Mouse (Mus musculus) kidney, embryonic 16.5 days (tissue): ENCODE measurements around the gene Gm14139. TPM values are rescaled to one million over a fixed set of nuclear protein-coding genes. Genes with fewer than 3 reads are reported as not detected.
A peak's percentile ranks its signal among the peaks of the same experiment; 100 is the strongest.
"Not testable (repeated sequence)": the region's sequence is repeated elsewhere in the genome, so short reads cannot be mapped to it uniquely, and the experiment has no call there.

ENCODE experiments used
- ATAC-seq: fragments of 200-750 bp; cut with Nextera tagmentation; 2 replicates; pipeline ENCODE4 v1.8.0; 2017; ENCODE audit warnings: moderate TSS enrichment; ENCODE audit not compliant: low FRiP score, low TSS enrichment
- H3K27ac ChIP-seq: fragments of 300-500 bp; sonication (generic); 2 replicates; pipeline ENCODE4 v1.5.1; 2014; ENCODE audit warnings: low read length
- H3K27me3 ChIP-seq: fragments of 300-500 bp; sonication (generic); 2 replicates; pipeline ENCODE4 v1.6.1; 2014; ENCODE audit warnings: low read length, control low read depth, mixed read lengths; ENCODE audit not compliant: insufficient read depth
- H3K36me3 ChIP-seq: fragments of 300-500 bp; sonication (generic); 2 replicates; pipeline ENCODE4 v1.6.1; 2014; ENCODE audit warnings: low read length, control low read depth, mixed read lengths; ENCODE audit not compliant: insufficient read depth
- H3K4me1 ChIP-seq: fragments of 300-500 bp; sonication (generic); 2 replicates; pipeline ENCODE4 v1.6.1; 2014; ENCODE audit warnings: low read length, control low read depth, mixed read lengths; ENCODE audit not compliant: insufficient read depth
- H3K4me2 ChIP-seq: fragments of 300-500 bp; sonication (generic); replicated peaks from 2 replicates; pipeline ENCODE4 v1.6.1; 2014; ENCODE audit warnings: low read depth, low read length
- H3K4me3 ChIP-seq: fragments of 300-500 bp; sonication (generic); 2 replicates; pipeline ENCODE4 v1.5.1; 2014; ENCODE audit warnings: mild to moderate bottlenecking, low read length
- H3K9ac ChIP-seq: fragments of 300-500 bp; sonication (generic); replicated peaks from 2 replicates; pipeline ENCODE4 v1.6.1; 2014; ENCODE audit warnings: low read length
- H3K9me3 ChIP-seq: fragments of 300-500 bp; sonication (generic); 2 replicates; pipeline ENCODE4 v1.6.1; 2016; ENCODE audit warnings: low read length, control low read depth
- WGBS: fragments of 180-500 bp; shearing (Covaris S2); extraction: QIAGEN DNeasy Blood & Tissue Kit; methylation state at CpG from one replicate; pipeline ENCODE4 v1.1.7; 2014; 5-methylcytosine and 5-hydroxymethylcytosine counted together
- polyA plus RNA-seq: library from polyadenylated mRNA; unstranded; fragments of >200 nt; fragmentation: Nextera tagmentation; extraction: Ambion mirVana; gene quantifications from 2 replicates; pipeline ENCODE4 v1.2.1, GENCODE M21; 2015

Gm14139 gene
- not detected in 2 replicates for polyA plus RNA-seq

- not testable (repeated sequence) for H3K27ac ChIP-seq, ATAC-seq, H3K27me3 ChIP-seq
Measured at GRCm38 (mm10) chr2:150181570-150181999, at the start of gene Gm14139. TSS of gene Gm14139 (plus strand) at chr2:150181755.

GRCm38 (mm10) chr2:150132002-150132401 is 49.6 kb upstream of the Gm14139 start:
- H3K27me3 ChIP-seq, H3K4me2 ChIP-seq, H3K27ac ChIP-seq, H3K9ac ChIP-seq, ATAC-seq, H3K4me3 ChIP-seq, H3K4me1 ChIP-seq: not testable (repeated sequence)
- H3K9me3 ChIP-seq, result peaks cover 17% of the 10 kb centered on the region
- WGBS, result 82% methylated on average over 1 of the region's 1 CpGs
- peaks cover 24% of the 10 kb centered on the region for H3K36me3 ChIP-seq

More at GRCm38 (mm10) chr2:150181570-150181999, at the start of gene Gm14139:
- H3K4me3 ChIP-seq, H3K4me1 ChIP-seq, H3K36me3 ChIP-seq, H3K4me2 ChIP-seq, H3K9ac ChIP-seq, H3K9me3 ChIP-seq: not testable (repeated sequence)
- 81% methylated on average over 7 of the region's 7 CpGs for WGBS

GRCm38 (mm10) chr2:150132773-150133172 is 48.8 kb upstream of the Gm14139 start:
- Histone ChIP-seq H3K4me1 (peaks cover 5% of the 10 kb centered on the region; the same call in 1 of the 2 replicates), H3K36me3 (peaks cover 24% of the 10 kb centered on the region), H3K4me2 (no peak overlapping the region), H3K27ac (no peak overlapping the region), H3K9ac (no peak overlapping the region), H3K9me3 (peaks cover 14% of the 10 kb centered on the region), H3K4me3 (no peak overlapping the region), H3K27me3 (no peaks in the 10 kb centered on the region)
- no peak for ATAC-seq
- WGBS, result 89% methylated on average over 2 of the region's 2 CpGs

- peak; percentile 100 for ATAC-seq
- peak within 1 kb of the TSS; percentile 87 for H3K4me3 ChIP-seq
- H3K27ac ChIP-seq, result peak within 1 kb of the TSS; percentile 73; the same call in 1 of the 2 replicates
- no peaks in the 10 kb centered on the region for H3K9me3 ChIP-seq
- peaks cover 5% of the 10 kb centered on the region; the same call in 1 of the 2 replicates for H3K4me1 ChIP-seq
- H3K9ac ChIP-seq, result peak within 1 kb of the TSS; percentile 90
- no peaks in the 10 kb centered on the region for H3K27me3 ChIP-seq
- peaks cover 11% of the 10 kb centered on the region for H3K36me3 ChIP-seq
- 0% methylated on average over 13 of the region's 13 CpGs for WGBS
- peak within 1 kb of the TSS; percentile 75 for H3K4me2 ChIP-seq
Measured at GRCm38 (mm10) chr2:150136435-150136897, 45.1 kb upstream of the Gm14139 start, which contains the start of gene Zfp120. TSS of gene Zfp120 (minus strand) at chr2:150136708.

GRCm38 (mm10) chr2:150166703-150167102 is 14.9 kb upstream of the Gm14139 start:
- Histone ChIP-seq H3K9ac (no peak overlapping the region), H3K4me1 (no peaks in the 10 kb centered on the region), H3K9me3 (no peaks in the 10 kb centered on the region), H3K27me3 (no peaks in the 10 kb centered on the region), H3K4me3 (no peak overlapping the region), H3K4me2 (no peak overlapping the region), H3K27ac (no peak overlapping the region), H3K36me3 (no peaks in the 10 kb centered on the region)
- ATAC-seq, result no peak

- H3K9ac ChIP-seq, result no peak overlapping the region
- no peak overlapping the region for H3K4me3 ChIP-seq
- H3K27ac ChIP-seq, result no peak overlapping the region
- no peaks in the 10 kb centered on the region for H3K4me1 ChIP-seq
- no peaks in the 10 kb centered on the region for H3K36me3 ChIP-seq
- no peaks in the 10 kb centered on the region for H3K27me3 ChIP-seq
- H3K9me3 ChIP-seq, result peaks cover 10% of the 10 kb centered on the region
- H3K4me2 ChIP-seq, result no peak overlapping the region
- ATAC-seq, result no peak
Measured at GRCm38 (mm10) chr2:150173833-150174232, 7.7 kb upstream of the Gm14139 start.

GRCm38 (mm10) chr2:150179579-150179978 is 2.0 kb upstream of the Gm14139 start, which contains the start of gene Gm10770:
TSS of gene Gm10770 (minus strand) at chr2:150179679.
- not testable (repeated sequence) for H3K27ac ChIP-seq, H3K27me3 ChIP-seq, H3K36me3 ChIP-seq, H3K4me3 ChIP-seq, H3K9me3 ChIP-seq, H3K9ac ChIP-seq, H3K4me1 ChIP-seq, H3K4me2 ChIP-seq, ATAC-seq
- 76% methylated on average over 4 of the region's 4 CpGs for WGBS

GRCm38 (mm10) chr2:150181046-150181445 is 509 bp upstream of the Gm14139 start:
- H3K27me3 ChIP-seq, ATAC-seq, H3K4me2 ChIP-seq, H3K4me3 ChIP-seq, H3K9me3 ChIP-seq, H3K36me3 ChIP-seq, H3K9ac ChIP-seq, H3K4me1 ChIP-seq, H3K27ac ChIP-seq: not testable (repeated sequence)

GRCm38 (mm10) chr2:150217600-150218362 is 36.2 kb downstream of the Gm14139 start, which contains the start of gene Zfp937:
TSS of gene Zfp937 (plus strand) at chr2:150218073.
- 0% methylated on average over 15 of the region's 15 CpGs for WGBS
- not testable (repeated sequence) for H3K4me1 ChIP-seq, H3K9me3 ChIP-seq, H3K36me3 ChIP-seq, H3K27me3 ChIP-seq
- Histone ChIP-seq H3K9ac (peak within 1 kb of the TSS; percentile 61), H3K27ac (0 out of 2 replicates have a peak within 1 kb of the TSS, but pooled peaks have one; percentile 66), H3K4me2 (peak within 1 kb of the TSS; percentile 41), H3K4me3 (peak within 1 kb of the TSS; percentile 49)
- peak; percentile 100 for ATAC-seq

- Histone ChIP-seq H3K9ac (peak overlapping the region; percentile 61), H3K4me2 (peak overlapping the region; percentile 41), H3K27ac (0 out of 2 replicates have a peak overlapping the region, but pooled peaks have one; percentile 66), H3K4me3 (peak overlapping the region; percentile 49)
- not testable (repeated sequence) for H3K27me3 ChIP-seq, H3K4me1 ChIP-seq, H3K36me3 ChIP-seq, H3K9me3 ChIP-seq
- WGBS, result 2% methylated on average over 3 of the region's 4 CpGs
- ATAC-seq, result peak; percentile 21; the same call in 1 of the 2 replicates
Measured at GRCm38 (mm10) chr2:150218363-150218725, 36.8 kb downstream of the Gm14139 start.
